Mouse (Mus musculus) embryonic facial prominence, embryonic 11.5 days (tissue): Measurements from ENCODE around the gene Cand2. TPM values are rescaled to one million over a fixed set of nuclear protein-coding genes. Genes with fewer than 3 reads are reported as not detected.
A peak's percentile ranks its signal among the peaks of the same experiment; 100 is the strongest.

Experiments
- ATAC-seq: fragments of 200-750 bp; cut with Nextera tagmentation; replicated peaks from 2 replicates; pipeline ENCODE4 v1.8.0; 2017; ENCODE audit warnings: low read depth; ENCODE audit not compliant: insufficient number of reproducible peaks, low FRiP score, low TSS enrichment
- DNase-seq: peaks from one replicate; pipeline ENCODE4 v3.0.0-alpha.2; 2015; ENCODE audit warnings: low spot score
- H3K27ac ChIP-seq: fragments of 300-500 bp; sonication (generic); replicated peaks from 2 replicates; pipeline ENCODE4 v1.5.1; 2014; ENCODE audit warnings: mild to moderate bottlenecking, low read depth, low read length, control low read depth
- H3K27me3 ChIP-seq: fragments of 300-500 bp; sonication (generic); 2 replicates; pipeline ENCODE4 v1.6.1; 2014; ENCODE audit warnings: mild to moderate bottlenecking, low read length, moderate library complexity, mixed read lengths; ENCODE audit not compliant: control insufficient read depth, insufficient read depth
- H3K36me3 ChIP-seq: fragments of 300-500 bp; sonication (generic); replicated peaks from 2 replicates; pipeline ENCODE4 v1.6.1; 2014; ENCODE audit warnings: low read depth, mild to moderate bottlenecking, low read length, moderate library complexity, mixed read lengths; ENCODE audit not compliant: control insufficient read depth, insufficient read depth
- H3K4me1 ChIP-seq: fragments of 300-500 bp; sonication (generic); 2 replicates; pipeline ENCODE4 v1.6.1; 2014; ENCODE audit warnings: low read length, mixed read lengths; ENCODE audit not compliant: control insufficient read depth, insufficient read depth
- H3K4me2 ChIP-seq: fragments of 300-500 bp; sonication (generic); 2 replicates; pipeline ENCODE4 v1.6.1; 2014; ENCODE audit warnings: low read depth, mild to moderate bottlenecking, control low read depth, low read length, moderate library complexity
- H3K4me3 ChIP-seq: fragments of 300-500 bp; sonication (generic); 2 replicates; pipeline ENCODE4 v1.5.1; 2014; ENCODE audit warnings: low read depth, low read length, control low read depth
- H3K9ac ChIP-seq: fragments of 300-500 bp; sonication (generic); replicated peaks from 2 replicates; pipeline ENCODE4 v1.6.1; 2014; ENCODE audit warnings: mild to moderate bottlenecking, control low read depth, low read length
- H3K9me3 ChIP-seq: fragments of 300-500 bp; sonication (generic); replicated peaks from 2 replicates; pipeline ENCODE4 v1.6.1; 2016; ENCODE audit warnings: mild to moderate bottlenecking, low read length, inconsistent platforms, mixed read lengths; ENCODE audit not compliant: control insufficient read depth
- WGBS: fragments of 180-500 bp; shearing (Covaris S2); extraction: QIAGEN DNeasy Blood & Tissue Kit; methylation state at CpG from one replicate; pipeline ENCODE4 v1.1.7; 2014; 5-methylcytosine and 5-hydroxymethylcytosine counted together
- polyA plus RNA-seq: library from polyadenylated mRNA; unstranded; fragments of >200 nt; fragmentation: Nextera tagmentation; extraction: Ambion mirVana; gene quantifications from 2 replicates; pipeline ENCODE4 v1.2.1, GENCODE M21; 2014

Gene Cand2
- polyA plus RNA-seq = 36.2 and 39.1 TPM in 2 replicates

DNA sequence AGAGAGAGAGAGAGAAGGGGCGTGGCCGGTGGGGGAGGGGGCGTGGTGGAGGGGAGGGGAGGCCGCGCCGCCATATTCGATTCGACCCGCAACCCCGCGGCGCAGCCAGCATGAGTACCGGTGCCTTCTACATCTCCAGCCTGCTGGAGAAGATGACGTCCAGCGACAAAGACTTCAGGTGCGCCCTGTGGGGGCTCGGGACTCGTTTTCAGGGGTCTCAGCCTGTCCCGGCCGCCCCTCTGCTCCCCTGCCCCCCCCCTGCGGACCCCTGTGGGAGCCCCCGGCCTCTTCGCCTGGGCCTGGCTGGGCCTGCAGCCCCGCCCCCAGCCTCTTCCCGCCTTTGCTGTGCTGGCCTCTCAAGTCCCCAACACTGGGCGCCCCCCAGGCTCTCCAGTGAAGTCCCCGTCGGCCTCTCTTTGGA lies at the start of gene Cand2:
TSS of gene Cand2 (plus strand) at position 38 of the 421 bp plus-strand sequence.
- WGBS = under 1% methylated on average over 18 of the region's 28 CpGs
- Histone ChIP-seq H3K4me3 (peak within 1 kb of the TSS; percentile 85), H3K9me3 (no peaks in the 10 kb centered on the region)

DNA sequence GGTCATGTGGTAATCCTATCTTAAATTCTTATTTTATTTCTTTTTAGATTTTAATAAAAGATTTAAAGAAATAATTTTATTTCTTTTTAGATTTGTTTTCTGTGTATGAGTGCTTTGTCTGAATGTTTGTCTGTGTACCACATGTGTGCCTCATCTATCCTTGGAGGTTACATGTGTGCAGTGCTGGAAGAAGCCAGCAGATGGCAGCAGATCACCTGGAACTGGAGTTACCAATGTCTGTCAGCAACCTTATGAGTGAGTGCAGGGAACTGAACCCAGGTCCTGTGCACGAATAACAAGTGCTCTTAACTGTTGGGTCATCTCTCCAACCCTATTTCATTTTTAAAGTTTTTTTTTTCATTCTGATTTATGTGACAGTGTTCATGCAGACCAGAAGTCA lies 47.2 kb upstream of the Cand2 start:
- H3K4me1 ChIP-seq = no peaks in the 10 kb centered on the region
- ATAC-seq (no peak), DNase-seq (peak; percentile 69)
- H3K27me3 ChIP-seq = no peaks in the 10 kb centered on the region
- H3K9ac ChIP-seq = no peak overlapping the region
- H3K4me2 ChIP-seq = no peak overlapping the region
- WGBS = 85% methylated on average over 1 of the region's 1 CpGs
- no peaks in the 10 kb centered on the region for H3K9me3 ChIP-seq
- H3K27ac ChIP-seq = no peak overlapping the region
- no peaks in the 10 kb centered on the region for H3K36me3 ChIP-seq
- H3K4me3 ChIP-seq = no peak overlapping the region

More for the DNA sequence above, at the start of gene Cand2:
- Histone ChIP-seq H3K36me3 (no peaks in the 10 kb centered on the region), H3K4me1 (peaks cover 9% of the 10 kb centered on the region), H3K27ac (peak within 1 kb of the TSS; percentile 76), H3K27me3 (no peaks in the 10 kb centered on the region), H3K9ac (peak within 1 kb of the TSS; percentile 94), H3K4me2 (peak within 1 kb of the TSS; percentile 90)
- DNase-seq (peak; percentile 85), ATAC-seq (peak; percentile 84)

DNA sequence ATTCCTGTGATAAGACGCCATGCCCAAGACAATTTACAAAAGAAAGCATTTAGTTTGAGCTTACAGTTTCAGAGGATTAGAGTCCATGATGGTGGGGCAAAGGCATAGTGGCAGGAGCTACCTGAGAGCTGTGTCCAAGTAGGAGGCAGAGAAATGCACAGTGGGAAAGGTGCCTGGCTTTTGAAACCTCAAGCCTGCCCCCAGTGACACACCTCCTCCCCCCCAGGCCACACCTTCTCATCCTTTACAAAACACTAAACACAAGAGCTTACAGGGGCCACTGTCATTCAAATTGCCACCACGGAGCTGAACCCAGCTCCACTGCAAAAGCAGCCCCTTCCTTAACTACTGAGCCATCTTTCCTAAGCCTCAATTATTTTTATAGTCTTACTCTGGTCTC lies 46.8 kb upstream of the Cand2 start:
- H3K4me1 ChIP-seq = no peaks in the 10 kb centered on the region

DNA sequence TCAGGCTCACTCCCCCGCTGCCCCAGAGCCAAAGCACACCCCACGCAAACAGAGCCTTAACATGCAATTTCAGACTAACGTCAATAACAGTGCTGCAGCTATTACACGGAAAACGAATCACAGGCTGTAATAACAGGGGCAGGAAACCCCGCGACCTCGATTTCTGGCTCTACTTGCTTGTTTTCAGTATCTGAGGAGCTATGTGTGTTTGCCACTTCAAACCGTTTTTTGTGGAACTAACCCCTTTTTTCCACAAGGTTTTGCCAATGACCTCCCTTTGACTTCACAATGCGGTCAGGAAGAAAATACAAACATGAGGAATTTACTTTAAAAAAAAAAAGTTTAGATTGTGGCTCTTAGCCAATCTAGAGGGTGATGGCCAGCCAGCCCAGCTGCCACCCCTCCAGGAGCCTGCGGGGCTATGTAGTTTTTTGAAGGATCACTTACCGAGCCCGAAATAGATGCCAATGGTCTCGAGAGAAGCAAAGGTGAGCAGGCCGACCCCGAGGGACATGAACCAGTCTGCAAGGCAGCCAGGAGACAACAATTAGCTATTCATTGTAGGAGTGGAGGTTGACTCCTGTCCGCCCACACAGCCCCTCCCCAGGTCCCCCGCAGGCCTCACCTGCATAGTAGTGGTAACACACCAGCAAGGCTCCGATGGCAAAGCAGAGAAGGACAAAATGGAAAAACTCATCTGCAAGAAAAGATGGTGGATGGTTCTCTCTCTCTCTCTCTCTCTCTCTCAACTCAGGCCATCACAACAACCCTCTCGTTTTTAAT lies 43.6 kb upstream of the Cand2 start:
- 57% methylated on average over 20 of the region's 20 CpGs for WGBS
- Histone ChIP-seq H3K36me3 (no peaks in the 10 kb centered on the region), H3K27ac (no peak overlapping the region), H3K4me2 (no peak overlapping the region; the same call in 1 of the 2 replicates), H3K4me3 (no peak overlapping the region), H3K9ac (peak overlapping the region; percentile 34), H3K9me3 (no peaks in the 10 kb centered on the region), H3K27me3 (no peaks in the 10 kb centered on the region), H3K4me1 (no peaks in the 10 kb centered on the region)
- peak; percentile 10 for DNase-seq
- ATAC-seq = no peak

More for the DNA sequence above, 46.8 kb upstream of the Cand2 start:
- H3K36me3 ChIP-seq = no peaks in the 10 kb centered on the region
- H3K9ac ChIP-seq = no peak overlapping the region
- DNase-seq = no peak
- no peak overlapping the region for H3K4me3 ChIP-seq
- no peaks in the 10 kb centered on the region for H3K27me3 ChIP-seq
- H3K4me2 ChIP-seq = no peak overlapping the region
- no peak for ATAC-seq
- no peaks in the 10 kb centered on the region for H3K9me3 ChIP-seq
- 61% methylated on average over 2 of the region's 2 CpGs for WGBS
- no peak overlapping the region for H3K27ac ChIP-seq

DNA sequence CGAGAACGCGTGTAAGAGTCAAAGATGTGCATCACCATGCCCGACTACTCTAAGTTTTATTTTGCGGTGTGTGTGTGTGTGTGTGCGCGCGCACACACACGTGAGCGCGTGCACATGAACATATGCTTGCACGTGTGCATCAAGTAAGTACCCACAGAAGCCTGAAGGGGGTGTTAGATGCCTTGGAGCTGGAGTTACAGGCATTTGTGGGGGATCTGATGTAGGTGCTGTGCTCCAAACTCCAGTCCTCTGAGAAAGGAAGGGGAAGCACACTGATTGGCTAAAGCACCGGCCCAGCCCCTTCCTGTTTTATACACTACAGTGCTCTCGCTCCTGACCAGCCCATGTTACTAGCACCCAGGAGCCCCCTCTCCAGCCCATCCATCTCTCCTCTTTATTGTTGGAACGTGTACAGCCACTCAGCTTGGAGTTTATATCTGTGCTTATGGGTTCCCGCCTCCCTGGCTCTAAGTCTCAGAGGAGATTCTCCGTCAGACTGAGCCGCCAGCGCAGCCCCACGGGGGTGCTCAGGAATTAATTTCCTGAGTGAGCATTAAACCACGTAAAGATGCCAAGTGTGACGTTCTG lies 41.9 kb upstream of the Cand2 start:
- Histone ChIP-seq H3K27me3 (no peaks in the 10 kb centered on the region), H3K9ac (no peak overlapping the region), H3K4me3 (no peak overlapping the region), H3K27ac (no peak overlapping the region), H3K9me3 (no peaks in the 10 kb centered on the region), H3K4me2 (no peak overlapping the region), H3K4me1 (no peaks in the 10 kb centered on the region), H3K36me3 (no peaks in the 10 kb centered on the region)
- ATAC-seq = no peak
- WGBS = 84% methylated on average over 22 of the region's 22 CpGs
- no peak for DNase-seq

DNA sequence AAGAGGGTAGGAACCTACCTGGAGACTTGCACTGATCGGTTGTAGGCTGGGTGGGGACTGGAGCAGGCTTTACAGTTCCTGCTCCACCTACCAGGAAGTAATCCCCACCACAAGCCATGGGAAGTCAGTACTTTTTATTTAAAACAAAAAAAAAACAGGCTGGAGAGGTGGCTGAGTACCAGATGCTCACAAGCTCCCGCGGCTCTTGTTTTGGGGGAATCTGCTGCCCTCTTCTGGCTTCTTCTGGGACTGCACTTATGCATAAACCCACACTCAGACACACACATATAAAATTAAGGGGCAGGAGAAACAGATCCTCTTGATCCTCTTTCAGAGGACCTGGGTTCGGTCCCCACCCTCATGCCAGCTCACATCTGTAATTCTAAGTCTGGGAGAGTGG lies 39.4 kb upstream of the Cand2 start:
- ATAC-seq (no peak), DNase-seq (peak; percentile 41)
- no peaks in the 10 kb centered on the region for H3K27me3 ChIP-seq
- WGBS = 65% methylated on average over 4 of the region's 4 CpGs
- no peak overlapping the region for H3K4me2 ChIP-seq
- H3K4me3 ChIP-seq = no peak overlapping the region
- no peaks in the 10 kb centered on the region for H3K4me1 ChIP-seq
- no peak overlapping the region for H3K27ac ChIP-seq
- no peak overlapping the region for H3K9ac ChIP-seq
- H3K36me3 ChIP-seq = no peaks in the 10 kb centered on the region
- H3K9me3 ChIP-seq = no peaks in the 10 kb centered on the region

DNA sequence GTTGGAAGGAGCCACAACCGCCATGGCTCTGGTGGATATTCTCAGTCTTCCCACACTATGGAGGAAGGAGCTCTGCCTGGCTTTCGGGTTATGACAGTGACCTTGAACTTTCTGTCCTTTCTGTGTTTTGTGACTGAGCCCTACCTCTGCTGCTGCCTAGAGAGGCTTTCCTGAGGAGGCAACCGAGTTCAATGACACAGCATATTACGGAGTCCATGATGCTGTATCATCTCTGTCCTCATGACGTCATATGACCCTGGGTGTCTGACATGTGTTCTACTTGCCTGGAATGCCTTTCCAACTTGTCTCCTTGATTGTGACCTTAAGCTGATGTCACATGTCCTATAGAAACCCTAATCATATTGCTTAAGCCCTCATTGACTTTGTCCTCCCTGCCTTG lies 35.3 kb upstream of the Cand2 start:
- no peaks in the 10 kb centered on the region for H3K36me3 ChIP-seq
- no peak overlapping the region for H3K9ac ChIP-seq
- no peak overlapping the region for H3K27ac ChIP-seq
- no peaks in the 10 kb centered on the region for H3K27me3 ChIP-seq
- H3K4me3 ChIP-seq = no peak overlapping the region
- H3K4me1 ChIP-seq = no peaks in the 10 kb centered on the region
- H3K4me2 ChIP-seq = no peak overlapping the region
- ATAC-seq = no peak
- 94% methylated on average over 5 of the region's 5 CpGs for WGBS
- no peaks in the 10 kb centered on the region for H3K9me3 ChIP-seq
- no peak for DNase-seq

DNA sequence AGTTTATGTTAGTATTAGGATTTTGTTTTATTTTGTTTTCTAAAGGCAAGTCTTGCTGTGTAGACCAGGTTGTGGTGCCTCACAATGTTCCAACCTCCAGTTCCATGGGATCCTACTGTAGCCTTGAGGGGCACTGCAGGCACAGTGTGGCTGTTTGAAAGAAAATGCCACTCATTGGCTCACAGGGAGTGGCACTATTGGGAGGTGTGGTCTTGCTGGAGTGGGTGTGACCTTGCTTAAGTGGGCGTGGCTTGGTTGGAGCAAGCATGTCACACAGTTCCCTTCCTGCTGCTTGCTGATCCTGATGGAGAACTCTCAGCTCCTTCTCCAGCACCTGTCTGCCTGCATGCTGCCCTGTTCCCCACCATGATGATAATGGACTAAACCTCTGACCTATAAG lies 30.8 kb upstream of the Cand2 start:
- 12% methylated on average over 1 of the region's 1 CpGs for WGBS
- no peak overlapping the region for H3K4me3 ChIP-seq
- no peaks in the 10 kb centered on the region for H3K27me3 ChIP-seq
- no peak for DNase-seq
- H3K9ac ChIP-seq = no peak overlapping the region
- no peak overlapping the region for H3K4me2 ChIP-seq
- H3K36me3 ChIP-seq = no peaks in the 10 kb centered on the region
- no peaks in the 10 kb centered on the region for H3K4me1 ChIP-seq
- no peaks in the 10 kb centered on the region for H3K9me3 ChIP-seq
- ATAC-seq = 0 out of 2 replicates have a peak, but pooled peaks have one; percentile 64
- no peak overlapping the region for H3K27ac ChIP-seq
